Mouse (Mus musculus): ENCODE results near the gene Hat1.

- TF ChIP-seq CTCF (IDR thresholded peaks at IDR 0.05; ENCODE audit: insufficient read depth, low read length) (no peak), POLR2A (IDR thresholded peaks at IDR 0.05; ENCODE audit: borderline replicate concordance, extremely low read depth, low read depth, low read length) (no peak)
These were observed 93.1 kb downstream of the Hat1 start for GRCm38 (mm10) chr2:71481825-71482224.
